Mouse (Mus musculus) thymus, postnatal 10 days (tissue): ENCODE results near the gene Prkce.

Experiments
- DNase-seq, 2 experiments: peaks; one replicate each; pipeline ENCODE4 v3.0.0; 2021; ENCODE audit warnings: low spot score in 2 of 2

Gene Prkce

DNA sequence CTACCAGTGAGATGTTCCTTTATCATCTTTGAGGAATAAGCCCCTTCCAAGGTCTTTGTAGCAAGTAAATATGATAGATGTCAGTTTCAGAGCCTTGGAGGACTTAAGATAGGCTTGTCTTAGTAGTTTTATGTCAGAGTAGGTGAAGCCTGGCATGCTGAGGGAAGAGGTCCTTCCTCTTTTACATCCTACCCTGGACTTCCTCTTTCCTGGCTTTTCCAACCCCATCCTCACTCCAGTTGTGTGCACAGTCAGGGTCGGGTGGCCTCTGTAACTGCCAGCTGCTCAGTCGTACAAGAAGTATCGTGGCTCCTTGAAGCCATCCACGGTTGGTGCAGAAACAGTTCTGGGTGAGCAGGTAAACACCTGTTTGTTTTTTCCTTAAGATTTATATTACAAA, 517.7 kb downstream of the Prkce start:
- DNase-seq, result no peak

- no peak for DNase-seq
Measured at GRCm38 (mm10) chr17:86687021-86687420, 519.4 kb downstream of the Prkce start.

DNA sequence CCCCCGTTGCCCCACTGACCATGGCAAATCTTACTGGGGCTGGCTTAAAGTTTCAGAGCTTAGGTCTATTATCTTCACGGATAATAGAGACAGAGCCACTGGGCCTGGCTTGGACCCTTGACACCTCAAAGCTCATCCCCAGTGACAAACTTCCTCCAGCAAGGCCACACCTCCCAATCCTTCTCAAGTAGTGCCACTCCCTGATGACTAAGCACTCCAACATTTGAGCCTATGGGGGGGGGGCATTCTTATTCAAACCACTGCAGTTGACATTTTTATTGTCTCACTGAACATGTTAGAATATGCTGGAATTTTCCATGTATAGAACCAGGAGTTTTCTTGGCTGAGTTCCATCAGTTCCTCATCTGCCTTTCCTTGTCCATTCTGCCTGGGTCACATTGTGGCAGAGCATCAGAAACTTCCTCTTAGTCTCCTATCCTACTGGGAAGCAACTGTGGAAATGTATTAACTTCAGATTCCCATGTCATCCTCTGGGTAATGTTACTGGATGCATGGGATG, 523.3 kb downstream of the Prkce start:
- DNase-seq, result no peak

DNA sequence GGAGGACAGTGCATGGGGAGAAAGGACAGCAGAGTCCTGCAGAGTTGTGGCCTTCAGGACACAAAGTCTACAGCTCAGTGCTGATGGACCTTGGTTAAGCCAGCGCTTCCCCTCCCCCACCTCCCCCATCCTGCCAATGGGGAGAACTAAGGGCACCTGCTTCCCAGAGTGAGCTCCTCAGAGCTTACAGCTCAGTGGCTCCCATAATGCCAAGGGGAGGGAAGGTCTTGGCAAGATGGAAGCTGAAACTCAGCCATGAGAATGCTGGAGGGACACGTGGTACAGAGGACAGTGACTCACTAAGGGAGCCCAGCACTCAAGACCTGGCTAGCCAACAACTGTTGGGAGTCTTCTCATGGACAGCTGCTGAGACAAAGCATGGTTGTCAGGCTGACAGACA, 530.2 kb downstream of the Prkce start:
- DNase-seq, result no peak

- DNase-seq, result no peak
Measured at GRCm38 (mm10) chr17:86703336-86703735, 535.8 kb downstream of the Prkce start.

DNA sequence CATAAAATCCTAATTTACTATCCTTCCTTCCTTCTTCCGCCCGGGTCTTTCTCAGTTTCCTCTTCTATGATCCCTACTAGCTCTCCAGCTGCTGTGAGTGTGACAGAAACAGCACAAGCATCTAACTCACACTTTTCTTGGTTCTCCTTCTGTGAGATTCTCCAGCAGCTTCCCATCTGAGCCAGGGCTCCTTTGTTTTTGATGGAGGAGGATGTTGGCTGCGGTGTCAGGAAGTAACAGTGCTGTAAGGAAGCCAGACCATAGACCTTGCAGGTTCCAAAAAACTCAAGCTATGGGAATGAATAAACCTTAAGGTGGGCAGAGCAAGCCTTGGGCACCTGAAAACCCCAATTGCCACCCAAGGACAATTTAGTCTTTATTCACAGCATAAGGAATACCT, 537.7 kb downstream of the Prkce start:
- DNase-seq, result no peak

GRCm38 (mm10) chr17:86706467-86706866, 538.9 kb downstream of the Prkce start:
- DNase-seq, result no peak
